Mouse (Mus musculus) limb, embryonic 15.5 days (tissue): ENCODE measurements at regions not wholly inside any gene's neighbourhood (a gene's known extent, or its start where the extent isn't known, plus 50 kb on each side); places are given as distances from the start of the nearest gene placed in this dataset.

Experiments
- ATAC-seq: fragments of 200-750 bp; cut with Nextera tagmentation; 2 replicates; pipeline ENCODE4 v1.8.0; 2017; ENCODE audit warnings: low read depth, moderate TSS enrichment; ENCODE audit not compliant: insufficient number of reproducible peaks, low FRiP score, low TSS enrichment
- H3K27ac ChIP-seq: fragments of 300-500 bp; sonication (generic); 2 replicates; pipeline ENCODE4 v1.5.1; 2015; ENCODE audit warnings: moderate library complexity, mild to moderate bottlenecking, inconsistent platforms
- H3K27me3 ChIP-seq: fragments of 300-500 bp; sonication (generic); 2 replicates; pipeline ENCODE4 v1.6.1; 2015; ENCODE audit warnings: inconsistent platforms
- H3K36me3 ChIP-seq: fragments of 300-500 bp; sonication (generic); 2 replicates; pipeline ENCODE4 v1.6.1; 2015; ENCODE audit warnings: inconsistent platforms
- H3K4me1 ChIP-seq: fragments of 300-500 bp; sonication (generic); 2 replicates; pipeline ENCODE4 v1.6.1; 2015; ENCODE audit warnings: inconsistent platforms
- H3K4me2 ChIP-seq: fragments of 300-500 bp; sonication (generic); 2 replicates; pipeline ENCODE4 v1.6.1; 2015; ENCODE audit warnings: mild to moderate bottlenecking, inconsistent platforms
- H3K4me3 ChIP-seq: fragments of 300-500 bp; sonication (generic); 2 replicates; pipeline ENCODE4 v1.5.1; 2015; ENCODE audit warnings: mild to moderate bottlenecking, inconsistent platforms
- H3K9ac ChIP-seq: fragments of 300-500 bp; sonication (generic); 2 replicates; pipeline ENCODE4 v1.6.1; 2015; ENCODE audit warnings: inconsistent platforms
- H3K9me3 ChIP-seq: fragments of 300-500 bp; sonication (generic); 2 replicates; pipeline ENCODE4 v1.6.1; 2016; ENCODE audit warnings: inconsistent platforms
- WGBS: fragments of 180-500 bp; shearing (Covaris S2); methylation state at CpG from one replicate; pipeline ENCODE4 v1.1.7; 2015; 5-methylcytosine and 5-hydroxymethylcytosine counted together

DNA sequence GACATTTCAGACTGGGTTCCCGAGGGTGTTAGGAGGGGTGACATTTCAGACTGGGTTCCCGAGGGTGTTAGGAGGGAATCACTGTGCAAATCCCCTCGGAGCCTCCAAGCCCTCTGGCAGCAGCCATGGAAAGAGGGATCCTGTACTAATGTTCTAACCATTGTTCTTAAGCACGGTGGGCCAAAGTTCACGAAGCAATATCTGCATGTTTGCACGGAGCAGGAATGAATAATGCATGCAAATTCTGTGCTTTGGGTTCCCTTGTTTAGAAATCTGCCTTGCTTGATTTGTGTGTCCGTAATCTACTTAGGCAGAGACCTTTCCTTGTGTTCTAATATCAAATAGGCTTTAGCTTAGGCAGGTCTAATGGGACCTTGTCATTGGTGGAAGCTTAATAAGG is 55.9 kb upstream of the Zfp280d start:
- Histone ChIP-seq H3K9ac (no peak overlapping the region), H3K9me3 (no peaks in the 10 kb centered on the region), H3K27ac (no peak overlapping the region), H3K36me3 (no peaks in the 10 kb centered on the region), H3K4me3 (no peak overlapping the region), H3K27me3 (no peaks in the 10 kb centered on the region), H3K4me2 (no peak overlapping the region), H3K4me1 (no peaks in the 10 kb centered on the region; the same call in 1 of the 2 replicates)
- 67% methylated on average over 7 of the region's 7 CpGs for WGBS
- ATAC-seq, result no peak

DNA sequence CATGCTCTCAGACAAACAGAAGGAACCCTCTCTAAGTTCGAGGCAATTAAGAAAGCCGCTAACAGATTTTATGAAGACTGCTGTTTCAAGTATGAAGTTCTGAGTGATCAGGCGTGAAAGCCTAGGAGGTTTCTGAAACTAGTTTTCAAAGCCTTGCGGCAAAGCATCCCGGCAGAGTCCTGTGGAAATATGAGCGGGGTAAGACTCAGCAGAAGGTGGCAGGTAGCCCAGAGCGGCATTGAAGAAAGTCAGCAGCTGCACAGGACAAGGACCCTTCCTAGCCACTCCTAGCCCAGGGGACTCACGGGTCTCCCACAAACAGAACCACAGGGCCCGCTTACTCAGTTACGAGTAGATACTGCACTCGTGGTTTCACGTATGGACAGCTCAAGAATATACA is 54.8 kb upstream of the Zfp280d start:
- no peak for ATAC-seq
- Histone ChIP-seq H3K9ac (no peak overlapping the region), H3K27me3 (no peaks in the 10 kb centered on the region), H3K4me2 (no peak overlapping the region), H3K36me3 (no peaks in the 10 kb centered on the region), H3K4me3 (no peak overlapping the region), H3K27ac (no peak overlapping the region), H3K4me1 (no peaks in the 10 kb centered on the region; the same call in 1 of the 2 replicates), H3K9me3 (no peaks in the 10 kb centered on the region)
- WGBS, result 62% methylated on average over 12 of the region's 12 CpGs

DNA sequence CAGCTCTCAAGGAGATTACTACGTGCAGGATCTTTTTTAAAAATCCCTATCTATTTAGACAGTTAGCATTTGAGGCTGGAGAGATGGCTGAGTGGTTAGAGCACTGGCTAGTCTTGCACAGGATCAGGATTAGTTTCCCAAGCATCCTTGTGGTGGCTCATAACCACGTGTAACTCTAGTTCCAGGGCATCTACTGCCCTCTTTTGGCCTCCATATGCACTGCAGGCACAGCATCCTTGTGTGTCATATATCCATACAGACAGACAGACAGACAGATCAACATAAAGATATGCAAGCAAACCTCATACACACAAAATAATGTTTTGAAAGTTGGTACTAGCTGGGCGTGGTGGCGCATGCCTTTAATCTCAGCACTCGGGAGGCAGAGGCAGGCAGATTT is 53.3 kb upstream of the Zfp280d start:
- WGBS, result 87% methylated on average over 5 of the region's 5 CpGs
- Histone ChIP-seq H3K9me3 (no peaks in the 10 kb centered on the region), H3K4me1 (no peaks in the 10 kb centered on the region; the same call in 1 of the 2 replicates), H3K4me2 (no peak overlapping the region), H3K36me3 (no peaks in the 10 kb centered on the region), H3K27ac (no peak overlapping the region), H3K27me3 (no peaks in the 10 kb centered on the region), H3K4me3 (no peak overlapping the region), H3K9ac (no peak overlapping the region)
- ATAC-seq, result no peak
